Mouse (Mus musculus): ENCODE results near the gene Crisp4. TPM values are rescaled to one million over a fixed set of nuclear protein-coding genes. Genes with fewer than 3 reads are reported as not detected.

The Crisp4 gene
- not detected in 2 replicates for polyA plus RNA-seq (2015; fragmentation: Nextera tagmentation; extraction: Ambion mirVana)

GRCm38 (mm10) chr1:18145802-18146201 lies at the start of gene Crisp4:
Gene Crisp4 (minus strand): TSS chr1:18145902.
- Histone ChIP-seq H3K9me3 (no peaks in the 10 kb centered on the region), H3K4me1 (no peaks in the 10 kb centered on the region), H3K27ac (no peak within 1 kb of the TSS), H3K27me3 (replicated peaks) (no peaks in the 10 kb centered on the region), H3K4me2 (no peak within 1 kb of the TSS), H3K4me3 (no peak within 1 kb of the TSS), H3K9ac (no peak within 1 kb of the TSS), H3K36me3 (replicated peaks) (no peaks in the 10 kb centered on the region)
- ATAC-seq (replicated peaks): no peak
- WGBS: 65% methylated on average over 3 of the region's 3 CpGs

GRCm38 (mm10) chr1:18191719-18192118 lies 46.0 kb upstream of the Crisp4 start:
- no peaks in the 10 kb centered on the region for H3K36me3 ChIP-seq (replicated peaks)
- 34% methylated on average over 4 of the region's 4 CpGs for WGBS
- ATAC-seq (replicated peaks): peak; percentile 74

GRCm38 (mm10) chr1:18190714-18191712 lies 45.3 kb upstream of the Crisp4 start:
- 19% methylated on average over 1 of the region's 1 CpGs for WGBS
- Histone ChIP-seq H3K9me3 (no peaks in the 10 kb centered on the region), H3K4me1 (0 out of 2 replicates have a peak, but pooled peaks cover 7% of the 10 kb centered on the region), H3K4me3 (no peak overlapping the region), H3K27ac (no peak overlapping the region), H3K27me3 (replicated peaks) (no peaks in the 10 kb centered on the region), H3K4me2 (no peak overlapping the region), H3K36me3 (replicated peaks) (no peaks in the 10 kb centered on the region), H3K9ac (no peak overlapping the region)
- peak; percentile 62 for ATAC-seq (replicated peaks)

More at GRCm38 (mm10) chr1:18191719-18192118, 46.0 kb upstream of the Crisp4 start:
- H3K9me3 ChIP-seq: no peaks in the 10 kb centered on the region
- H3K4me1 ChIP-seq: 0 out of 2 replicates have a peak, but pooled peaks cover 7% of the 10 kb centered on the region
- H3K27me3 ChIP-seq (replicated peaks): no peaks in the 10 kb centered on the region
- H3K27ac ChIP-seq: no peak overlapping the region
- H3K9ac ChIP-seq: no peak overlapping the region
- no peak overlapping the region for H3K4me2 ChIP-seq
- H3K4me3 ChIP-seq: no peak overlapping the region

- Histone ChIP-seq H3K27ac (no peak overlapping the region), H3K4me3 (no peak overlapping the region), H3K36me3 (replicated peaks) (no peaks in the 10 kb centered on the region), H3K9ac (no peak overlapping the region), H3K4me2 (no peak overlapping the region), H3K27me3 (replicated peaks) (no peaks in the 10 kb centered on the region), H3K4me1 (no peaks in the 10 kb centered on the region), H3K9me3 (no peaks in the 10 kb centered on the region)
- 0 out of 2 replicates have a peak, but pooled peaks have one; percentile 67 for ATAC-seq (replicated peaks)
- WGBS: 72% methylated on average over 3 of the region's 3 CpGs
Observed at GRCm38 (mm10) chr1:18181167-18181566, 35.5 kb upstream of the Crisp4 start.

- 85% methylated on average over 4 of the region's 4 CpGs for WGBS
- no peak overlapping the region for H3K27ac ChIP-seq
- no peaks in the 10 kb centered on the region for H3K36me3 ChIP-seq (replicated peaks)
- H3K4me1 ChIP-seq: no peaks in the 10 kb centered on the region
- no peaks in the 10 kb centered on the region for H3K9me3 ChIP-seq
- no peak overlapping the region for H3K9ac ChIP-seq
- no peaks in the 10 kb centered on the region for H3K27me3 ChIP-seq (replicated peaks)
- no peak overlapping the region for H3K4me3 ChIP-seq
- no peak for ATAC-seq (replicated peaks)
- no peak overlapping the region for H3K4me2 ChIP-seq
Observed at GRCm38 (mm10) chr1:18170573-18170972, 24.9 kb upstream of the Crisp4 start.

GRCm38 (mm10) chr1:18168261-18168660 lies 22.6 kb upstream of the Crisp4 start:
- Histone ChIP-seq H3K9me3 (no peaks in the 10 kb centered on the region), H3K27me3 (replicated peaks) (no peaks in the 10 kb centered on the region), H3K9ac (no peak overlapping the region), H3K36me3 (replicated peaks) (no peaks in the 10 kb centered on the region), H3K4me2 (no peak overlapping the region), H3K4me1 (no peaks in the 10 kb centered on the region), H3K4me3 (no peak overlapping the region), H3K27ac (no peak overlapping the region)
- 42% methylated on average over 1 of the region's 1 CpGs for whole genome bisulfite sequencing
- no peak for ATAC-seq (replicated peaks)

GRCm38 (mm10) chr1:18159082-18159481 lies 13.4 kb upstream of the Crisp4 start:
- Histone ChIP-seq H3K27ac (no peak overlapping the region), H3K9me3 (no peaks in the 10 kb centered on the region), H3K9ac (no peak overlapping the region), H3K27me3 (replicated peaks) (no peaks in the 10 kb centered on the region), H3K36me3 (replicated peaks) (no peaks in the 10 kb centered on the region), H3K4me1 (no peaks in the 10 kb centered on the region), H3K4me2 (no peak overlapping the region), H3K4me3 (no peak overlapping the region)
- 87% methylated on average over 6 of the region's 6 CpGs for WGBS
- no peak for ATAC-seq (replicated peaks)

GRCm38 (mm10) chr1:18148211-18148610 lies 2.5 kb upstream of the Crisp4 start:
- no peak overlapping the region for H3K4me3 ChIP-seq
- no peaks in the 10 kb centered on the region; the same call in 1 of the 2 replicates for H3K9me3 ChIP-seq
- H3K27ac ChIP-seq: no peak overlapping the region
- H3K4me1 ChIP-seq: no peaks in the 10 kb centered on the region
- H3K4me2 ChIP-seq: no peak overlapping the region
- no peaks in the 10 kb centered on the region for H3K36me3 ChIP-seq (replicated peaks)
- no peak overlapping the region for H3K9ac ChIP-seq
- no peaks in the 10 kb centered on the region for H3K27me3 ChIP-seq (replicated peaks)
- no peak for ATAC-seq (replicated peaks)

GRCm38 (mm10) chr1:18131691-18132090 lies 14.0 kb downstream of the Crisp4 start:
- H3K4me2 ChIP-seq: no peak overlapping the region
- H3K9ac ChIP-seq: no peak overlapping the region
- ATAC-seq (replicated peaks): no peak
- H3K27me3 ChIP-seq (replicated peaks): no peaks in the 10 kb centered on the region
- H3K9me3 ChIP-seq: no peaks in the 10 kb centered on the region
- H3K4me3 ChIP-seq: no peak overlapping the region
- 59% methylated on average over 4 of the region's 4 CpGs for WGBS
- no peaks in the 10 kb centered on the region for H3K36me3 ChIP-seq (replicated peaks)
- H3K4me1 ChIP-seq: no peaks in the 10 kb centered on the region
- no peak overlapping the region for H3K27ac ChIP-seq

- Histone ChIP-seq H3K27ac (no peak overlapping the region), H3K4me1 (no peaks in the 10 kb centered on the region), H3K27me3 (replicated peaks) (no peaks in the 10 kb centered on the region), H3K9me3 (no peaks in the 10 kb centered on the region), H3K9ac (no peak overlapping the region), H3K36me3 (replicated peaks) (no peaks in the 10 kb centered on the region), H3K4me3 (no peak overlapping the region), H3K4me2 (no peak overlapping the region)
- no peak for ATAC-seq (replicated peaks)
- WGBS: 81% methylated on average over 4 of the region's 4 CpGs
Observed at GRCm38 (mm10) chr1:18129983-18130382, 15.7 kb downstream of the Crisp4 start.

GRCm38 (mm10) chr1:18106720-18107355 lies 38.9 kb downstream of the Crisp4 start:
- H3K36me3 ChIP-seq (replicated peaks): no peaks in the 10 kb centered on the region
- no peak overlapping the region for H3K4me3 ChIP-seq
- ATAC-seq (replicated peaks): peak; percentile 82
- H3K4me2 ChIP-seq: no peak overlapping the region
- H3K4me1 ChIP-seq: 0 out of 2 replicates have a peak, but pooled peaks cover 3% of the 10 kb centered on the region
- no peaks in the 10 kb centered on the region for H3K27me3 ChIP-seq (replicated peaks)
- no peak overlapping the region for H3K9ac ChIP-seq
- 39% methylated on average over 5 of the region's 5 CpGs for WGBS
- H3K9me3 ChIP-seq: no peaks in the 10 kb centered on the region
- H3K27ac ChIP-seq: no peak overlapping the region

- Histone ChIP-seq H3K4me3 (no peak overlapping the region), H3K27me3 (replicated peaks) (no peaks in the 10 kb centered on the region), H3K36me3 (replicated peaks) (no peaks in the 10 kb centered on the region), H3K4me2 (no peak overlapping the region), H3K9ac (no peak overlapping the region), H3K9me3 (no peaks in the 10 kb centered on the region), H3K27ac (no peak overlapping the region), H3K4me1 (0 out of 2 replicates have a peak, but pooled peaks cover 3% of the 10 kb centered on the region)
- peak; percentile 79 for ATAC-seq (replicated peaks)
- WGBS: 35% methylated on average over 5 of the region's 5 CpGs
Observed at GRCm38 (mm10) chr1:18105866-18106529, 39.7 kb downstream of the Crisp4 start.

Data from midbrain, embryonic 15.5 days (tissue).